Mouse (Mus musculus) bone marrow macrophage, adult 2 months (primary cell): Measurements from ENCODE around the gene Olfr1276.

ENCODE experiments used
- CTCF ChIP-seq: IDR thresholded peaks from 2 replicates; pipeline ENCODE4 v1.5.1; 2012; ENCODE audit warnings: low read depth, mild to moderate bottlenecking, low read length, moderate library complexity
- POLR2A ChIP-seq: IDR thresholded peaks from 2 replicates; pipeline ENCODE4 v1.6.1; 2012; ENCODE audit warnings: mild to moderate bottlenecking, low read depth, low read length, borderline replicate concordance

GRCm38 (mm10) chr2:111229502-111229901 lies 24.8 kb upstream of the Olfr1276 start, which contains the start of gene 4930430A15Rik:
- no peak for TF ChIP-seq CTCF
- no peak for TF ChIP-seq POLR2A
